Mouse (Mus musculus) testis, postnatal 10 days (tissue): Measurements from ENCODE around the gene Pip5k1b.

Experiments
- DNase-seq: peaks from one replicate; pipeline ENCODE4 v3.0.0; 2021; ENCODE audit warnings: low spot score

Gene Pip5k1b

GRCm38 (mm10) chr19:24518384-24518783, 37.3 kb downstream of the Pip5k1b start:
- no peak for DNase-seq

- no peak for DNase-seq
Measured at GRCm38 (mm10) chr19:24517057-24517456, 38.6 kb downstream of the Pip5k1b start.

- no peak for DNase-seq
Measured at GRCm38 (mm10) chr19:24515941-24516340, 39.7 kb downstream of the Pip5k1b start.

- no peak for DNase-seq
Measured at GRCm38 (mm10) chr19:24514661-24515642, 40.7 kb downstream of the Pip5k1b start.

GRCm38 (mm10) chr19:24513105-24513843, 42.4 kb downstream of the Pip5k1b start:
- no peak for DNase-seq

GRCm38 (mm10) chr19:24511939-24512338, 43.7 kb downstream of the Pip5k1b start:
- no peak for DNase-seq

GRCm38 (mm10) chr19:24509391-24509790, 46.3 kb downstream of the Pip5k1b start:
- DNase-seq, result no peak

- no peak for DNase-seq
Measured at GRCm38 (mm10) chr19:24508087-24508767, 47.4 kb downstream of the Pip5k1b start.

GRCm38 (mm10) chr19:24502736-24503421, 52.8 kb downstream of the Pip5k1b start:
- DNase-seq, result no peak

- no peak for DNase-seq
Measured at GRCm38 (mm10) chr19:24501525-24501924, 54.1 kb downstream of the Pip5k1b start.

GRCm38 (mm10) chr19:24500431-24500830, 55.2 kb downstream of the Pip5k1b start:
- DNase-seq, result no peak

- no peak for DNase-seq
Measured at GRCm38 (mm10) chr19:24499291-24499690, 56.4 kb downstream of the Pip5k1b start.

GRCm38 (mm10) chr19:24493887-24494286, 61.8 kb downstream of the Pip5k1b start:
- no peak for DNase-seq

GRCm38 (mm10) chr19:24491824-24492223, 63.8 kb downstream of the Pip5k1b start:
- no peak for DNase-seq

GRCm38 (mm10) chr19:24490275-24490674, 65.4 kb downstream of the Pip5k1b start:
- DNase-seq, result no peak

GRCm38 (mm10) chr19:24486433-24487296, 69.0 kb downstream of the Pip5k1b start:
- no peak for DNase-seq

- no peak for DNase-seq
Measured at GRCm38 (mm10) chr19:24484612-24485194, 71.0 kb downstream of the Pip5k1b start.

GRCm38 (mm10) chr19:24480916-24481315, 74.8 kb downstream of the Pip5k1b start:
- no peak for DNase-seq

- DNase-seq, result peak; percentile 95
Measured at GRCm38 (mm10) chr19:24476929-24477882, 78.5 kb downstream of the Pip5k1b start, which contains the start of gene Fam122a. TSS of gene Fam122a (minus strand) at chr19:24477356.
